In the genomic region with DNA sequence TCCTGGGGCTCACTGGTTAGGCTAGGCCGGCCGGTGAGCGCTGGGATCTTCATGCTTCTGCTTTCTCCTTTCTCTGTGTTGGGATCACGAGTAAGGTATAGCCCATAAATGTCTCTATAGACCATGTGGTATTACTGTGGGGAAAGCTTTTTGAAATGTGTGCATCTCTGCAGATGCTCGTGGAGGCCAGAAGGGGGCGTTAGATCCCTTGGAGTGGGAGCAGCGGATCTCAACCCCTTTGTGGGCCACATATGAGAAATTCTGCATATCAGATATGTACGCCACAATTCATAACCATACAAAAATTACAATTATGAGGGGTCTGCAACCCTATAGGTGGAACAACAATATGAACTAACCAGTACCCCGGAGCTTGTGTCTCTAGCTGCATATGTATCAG, we compare ENCODE assay signal across 10 mouse cellular contexts. TPM values are rescaled to one million over a fixed set of nuclear protein-coding genes. Genes with fewer than 3 reads are reported as not detected.
DNase-seq lines count a peak whose midpoint lies in the region; ATAC-seq and TF ChIP-seq lines count a peak whose summit lies in the region.
"Had no signal": no experiment of that assay in that cellular context is flagged by ENCODE, and none has a peak within 500 bp of the region (broad histone marks: within the 10 kb centered on the region; RNA-seq: fewer than 3 reads in every experiment).

No protein-coding gene starts in this region.

- peak; percentile 53; the same call in 1 of the 2 replicates for TF ChIP-seq CTCF in bone marrow, adult 2 months (IDR thresholded peaks at IDR 0.05; ENCODE audit: control insufficient read depth, insufficient read depth, low read length)
- TF ChIP-seq CTCF in olfactory bulb, adult 2 months (IDR thresholded peaks at IDR 0.05; ENCODE audit: insufficient read depth, low read depth, low read length): peak; percentile 54; the same call in 1 of the 2 replicates

- intact Hi-C loops in heart, postnatal 36 days (cut with DNase I): loop anchor here (1.0 to 10.0 kb wide), 3 partner anchors 83 to 506 kb away; a partner anchor contains a TSS

- DNase-seq in heart, postnatal 4 days: peak; percentile 43
- peak; percentile 38 for DNase-seq in lung, postnatal 10 days
- no peak for DNase-seq in lung, adult 18-20 months
- no peak for DNase-seq in layer of hippocampus, postnatal 25 days (ENCODE audit: extremely low spot score in 1 of 2, low spot score in 1 of 2)
- no peak for DNase-seq in heart, postnatal 36 days
- DNase-seq: cerebellum, adult 11-12 months had no signal

- no peaks in the 10 kb centered on the region for H3K36me3 ChIP-seq in heart, embryonic 11.5 days (ENCODE audit: control insufficient read depth, insufficient read depth, low read length)
- H3K36me3 ChIP-seq: lung, embryonic 15.5 days had no signal

- no peaks in the 10 kb centered on the region for H3K9me3 ChIP-seq in heart, embryonic 11.5 days (replicated peaks; ENCODE audit: control insufficient read depth, low read length)
- H3K9me3 ChIP-seq: lung, embryonic 15.5 days had no signal

- H3K4me1 ChIP-seq in heart, embryonic 11.5 days (ENCODE audit: control insufficient read depth, insufficient read depth, low read length): peaks cover 3% of the 10 kb centered on the region; the same call in 1 of the 2 replicates
- no peaks in the 10 kb centered on the region; the same call in 1 of the 2 replicates for H3K4me1 ChIP-seq in bone marrow, adult 2 months (ENCODE audit: control insufficient read depth, insufficient read depth, low read length)
- H3K4me1 ChIP-seq in olfactory bulb, adult 2 months (ENCODE audit: control insufficient read depth, insufficient read depth, low read length): no peaks in the 10 kb centered on the region

- H3K27me3 ChIP-seq in heart, embryonic 11.5 days (ENCODE audit: control insufficient read depth, insufficient read depth, low read length): no peaks in the 10 kb centered on the region
- H3K27me3 ChIP-seq: lung, embryonic 15.5 days had no signal

- no peak overlapping the region for H3K4me2 ChIP-seq in heart, embryonic 11.5 days
- H3K4me2 ChIP-seq: lung, embryonic 15.5 days had no signal

- 49% methylated on average over 9 of the region's 9 CpGs for WGBS in heart, embryonic 11.5 days (ENCODE audit: insufficient replicate concordance)
- WGBS in bone marrow, adult 2 months: 36% methylated on average over 9 of the region's 9 CpGs
- WGBS in olfactory bulb, adult 2 months: 58% methylated on average over 9 of the region's 9 CpGs

- no peak overlapping the region for H3K9ac ChIP-seq in heart, embryonic 11.5 days (ENCODE audit: low read depth, low read length)
- H3K9ac ChIP-seq: lung, embryonic 15.5 days had no signal

- no peak overlapping the region for H3K4me3 ChIP-seq in heart, embryonic 11.5 days (ENCODE audit: low read depth, low read length)
- H3K4me3 ChIP-seq in bone marrow, adult 2 months (replicated peaks; ENCODE audit: control insufficient read depth, low read depth, low read length): no peak overlapping the region
- no peak overlapping the region for H3K4me3 ChIP-seq in olfactory bulb, adult 2 months (ENCODE audit: insufficient read depth, low read depth, low read length)
- H3K4me3 ChIP-seq: lung, embryonic 15.5 days had no signal

- H3K27ac ChIP-seq in heart, embryonic 11.5 days (ENCODE audit: low read depth, low read length): no peak overlapping the region
- no peak overlapping the region for H3K27ac ChIP-seq in bone marrow, adult 2 months (ENCODE audit: control insufficient read depth, insufficient read depth, low read depth, low read length, poor library complexity)
- H3K27ac ChIP-seq in olfactory bulb, adult 2 months (ENCODE audit: insufficient read depth, low read depth, low read length): no peak overlapping the region
- H3K27ac ChIP-seq: lung, embryonic 15.5 days had no signal

- no peak for ATAC-seq in heart, embryonic 11.5 days (replicated peaks; ENCODE audit: insufficient number of reproducible peaks, low FRiP score, low TSS enrichment)

- no peak for TF ChIP-seq POLR2A in bone marrow, adult 2 months (IDR thresholded peaks at IDR 0.05; ENCODE audit: borderline replicate concordance, control insufficient read depth, low read depth, low read length)
- TF ChIP-seq POLR2A in olfactory bulb, adult 2 months (IDR thresholded peaks at IDR 0.05; ENCODE audit: insufficient read depth, low read depth, low read length): no peak

RNA-seq across cellular contexts. Expression of a gene that starts 4.2 kb away (rescaled TPM):
- 10 to 100 TPM; 45.2 to 45.9 TPM for total RNA-seq in heart, postnatal 4 days (2021)
- polyA plus RNA-seq in heart, embryonic 11.5 days (2014; fragmentation: Nextera tagmentation; extraction: Ambion mirVana): 19.9 and 24.8 TPM in 2 replicates
- 1.8 and 5.4 TPM in 2 replicates for polyA plus RNA-seq in bone marrow, adult 2 months (2011; ENCODE audit: insufficient read depth, insufficient read length, low replicate concordance, missing spikeins)
- polyA plus RNA-seq in olfactory bulb, adult 2 months (2012; ENCODE audit: insufficient read depth, insufficient read length, low replicate concordance, missing spikeins): 69.1 TPM in 1 of 2 replicates, not detected in the other
- total RNA-seq in layer of hippocampus, postnatal 25 days (2021): 10 to 100 TPM; 24.4 to 39.0 TPM
- 10 to 100 TPM; 20.8 to 20.9 TPM for total RNA-seq in heart, postnatal 36 days (2021)

Comparison
In these comparisons a context has a peak if more than half of its experiments do, and no peak if none do; other contexts are left out.
1. DNase-seq: peak in heart, postnatal 4 days (single experiment) and lung, postnatal 10 days (single experiment); none in lung, adult 18-20 months (0 of 2), layer of hippocampus, postnatal 25 days (0 of 2) and heart, postnatal 36 days (0 of 2).